Mouse (Mus musculus) inflammation-experienced regulatory T-cells, adult 16 weeks (primary cell): Measurements from ENCODE around the gene Dapk3. TPM values are rescaled to one million over a fixed set of nuclear protein-coding genes. Genes with fewer than 3 reads are reported as not detected.

Source experiments
- polyA plus RNA-seq: library from polyadenylated mRNA; unstranded; fragments of 100-300 nt; shearing (Covaris generic); gene quantifications from one replicate; pipeline ENCODE4 v1.2.1, GENCODE M21; 2017

The Dapk3 gene
- 6.7 TPM for polyA plus RNA-seq

DNA sequence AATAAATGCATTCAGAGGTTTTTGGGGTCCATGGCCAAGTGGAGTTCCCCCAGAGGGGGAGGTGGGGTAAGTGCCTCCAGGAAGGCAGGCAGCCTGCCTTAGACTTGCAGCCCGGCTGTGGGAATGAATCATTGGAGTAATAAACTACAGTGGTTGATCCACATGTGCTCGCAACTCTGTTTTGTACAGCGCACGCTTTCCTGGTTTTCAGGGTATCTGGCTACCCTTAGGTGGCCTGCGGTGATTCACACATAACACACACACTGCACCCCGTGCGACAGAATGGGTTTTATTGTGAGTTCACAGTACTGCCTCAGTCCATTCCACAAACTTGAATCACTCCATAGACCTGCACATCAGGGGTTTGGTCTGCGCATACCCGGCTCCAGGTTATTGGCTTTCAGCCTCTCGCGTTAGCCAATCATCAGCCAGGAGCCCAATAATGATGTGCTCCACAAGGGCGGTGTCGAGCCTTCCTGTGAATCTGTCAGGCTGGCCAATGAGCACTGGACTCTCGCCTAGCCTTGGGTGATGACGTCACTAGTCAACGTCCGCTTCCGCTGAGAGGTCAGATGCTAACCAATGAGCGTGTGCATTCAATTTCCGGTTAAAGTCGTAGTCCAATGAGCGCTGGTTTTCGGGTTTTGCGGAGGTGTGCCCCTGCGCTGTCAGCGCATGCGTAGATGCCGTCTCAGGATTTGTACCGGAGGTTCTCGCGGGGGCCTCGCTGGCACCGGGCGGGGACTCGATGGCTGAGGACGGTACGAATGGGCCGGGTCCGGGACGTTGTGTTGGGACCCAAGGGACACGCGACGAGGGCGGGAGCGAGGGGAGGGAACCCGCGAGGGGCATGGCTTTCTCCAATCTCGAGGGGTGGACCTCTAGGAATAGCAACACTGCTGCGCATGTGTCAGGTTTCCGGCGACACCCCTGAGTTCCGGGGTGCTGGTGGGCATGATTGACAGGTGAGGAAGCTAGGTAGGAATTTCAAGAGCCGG, at the start of gene Dapk3:
Dapk3 (plus strand) TSS at position 670 of the 998 bp plus-strand sequence.

DNA sequence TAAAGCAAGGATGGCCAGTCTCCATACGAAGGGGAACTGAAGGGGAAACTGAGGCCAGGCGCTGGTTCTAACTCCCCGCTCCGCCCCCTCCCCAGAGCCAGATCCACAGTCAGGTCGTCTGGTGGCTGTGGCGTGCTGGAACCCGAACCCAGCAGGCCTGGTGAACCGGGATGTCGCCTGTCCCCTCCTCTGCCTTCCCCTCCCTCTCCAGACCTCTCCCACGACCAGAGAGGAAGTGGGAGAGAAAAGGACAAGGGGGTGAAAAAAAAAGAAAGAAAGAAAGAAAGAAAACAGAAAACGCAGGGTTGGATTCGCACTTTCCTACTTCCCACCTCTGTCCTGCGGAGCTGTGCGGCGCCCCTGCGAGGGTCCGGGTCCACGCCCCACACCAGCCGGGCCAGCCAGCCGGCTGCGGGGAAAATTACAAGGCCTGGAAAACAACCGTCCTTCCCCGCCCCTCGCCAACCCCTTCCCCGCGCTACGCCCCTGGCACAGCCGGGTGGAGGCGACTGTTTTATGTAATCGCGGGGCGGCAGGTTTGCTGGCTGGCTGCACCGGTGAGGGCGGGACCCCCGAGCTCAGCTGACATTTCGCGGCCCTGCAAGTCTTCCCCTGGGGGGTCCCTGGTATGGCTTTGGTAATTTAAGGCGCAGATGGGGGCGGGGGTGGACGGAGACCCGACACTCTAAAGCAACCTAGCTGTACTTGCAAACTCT, 47.7 kb upstream of the Dapk3 start, which contains the start of gene Zbtb7a:
Zbtb7a (plus strand) TSS at position 255 of the 716 bp plus-strand sequence.

DNA sequence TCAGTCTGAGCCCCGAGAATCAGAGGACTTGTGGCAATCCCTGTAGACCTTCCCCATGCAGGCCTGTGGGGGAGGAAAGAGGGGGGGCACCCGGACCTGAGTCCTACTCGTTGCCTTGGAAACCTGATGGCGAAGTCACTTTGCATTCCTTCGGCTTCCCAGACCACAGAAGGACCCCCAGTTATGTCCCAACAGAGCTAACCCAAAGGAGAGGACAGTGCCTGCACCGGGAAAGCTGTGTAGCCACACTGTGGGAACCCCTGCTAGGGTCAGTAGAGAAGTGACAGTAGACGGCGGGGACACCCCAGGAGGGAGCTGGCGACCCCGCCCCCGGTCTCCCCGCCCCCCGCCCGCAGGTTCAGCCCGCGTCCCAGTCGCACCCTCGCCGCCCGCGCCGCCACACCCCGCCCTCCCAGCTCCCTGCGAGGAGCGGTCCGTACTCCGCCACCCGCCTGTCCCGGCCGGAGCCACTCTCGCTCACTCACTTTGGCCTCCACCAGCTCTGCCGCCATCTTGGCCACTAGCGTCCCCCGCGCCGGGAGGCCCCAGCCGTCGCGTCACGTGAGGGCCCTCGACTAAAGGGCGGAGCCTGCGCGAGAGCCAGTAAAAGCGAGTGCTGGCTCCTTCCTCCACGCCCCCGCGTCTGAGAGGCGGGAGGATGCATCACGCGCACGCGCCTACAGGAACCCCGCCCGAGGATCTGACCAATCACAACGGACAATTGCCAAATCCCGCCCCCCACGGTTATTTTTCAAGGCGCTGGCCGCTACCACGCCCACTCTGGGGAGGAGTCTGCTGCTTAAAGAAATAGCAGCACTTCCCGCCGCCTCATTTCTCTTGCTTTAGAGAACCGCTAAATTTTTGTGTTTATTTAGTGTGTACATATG, 15.4 kb upstream of the Dapk3 start, which contains the start of gene Pias4:
Pias4 (minus strand) TSS at position 724 of the 887 bp plus-strand sequence.

DNA sequence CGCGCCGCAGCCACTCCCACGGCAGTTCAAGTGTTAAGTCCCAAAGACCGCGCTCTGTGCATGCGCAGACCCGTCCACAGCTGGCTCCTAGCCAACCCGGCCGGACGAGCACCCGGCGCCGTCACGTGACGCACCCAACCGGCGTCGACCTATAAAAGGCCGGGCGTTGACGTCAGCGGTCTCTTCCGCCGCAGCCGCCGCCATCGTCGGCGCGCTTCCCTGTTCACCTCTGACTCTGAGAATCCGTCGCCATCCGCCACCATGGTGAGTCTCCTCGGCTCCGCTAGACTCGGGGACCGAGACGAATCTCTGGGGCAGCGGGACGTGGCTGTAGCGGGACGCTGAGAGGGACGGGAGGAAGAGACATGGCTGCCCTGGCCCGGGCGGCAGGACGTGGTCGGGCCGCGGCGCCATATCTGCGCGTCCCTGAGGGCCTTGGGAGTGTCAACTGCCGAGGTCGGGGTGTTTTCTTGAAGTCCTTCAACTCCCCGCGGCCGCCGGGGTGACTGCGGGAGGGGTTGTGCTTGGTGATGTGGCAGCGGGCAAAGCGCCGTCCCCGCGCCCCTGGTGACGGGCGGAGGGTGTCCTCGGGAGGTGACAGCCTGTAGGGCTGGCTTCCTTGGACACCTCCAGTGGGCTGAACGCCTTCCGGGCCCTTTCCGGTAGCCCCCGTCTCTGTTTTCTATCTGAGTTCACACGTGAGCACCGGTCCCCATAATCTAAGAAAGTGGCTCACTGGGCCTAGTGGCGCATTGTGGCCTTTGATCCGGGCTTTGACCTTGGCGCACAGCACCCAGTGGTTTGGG, 6.1 kb upstream of the Dapk3 start, which contains the start of gene Eef2:
Eef2 (plus strand) TSS at position 166 of the 806 bp plus-strand sequence.

DNA sequence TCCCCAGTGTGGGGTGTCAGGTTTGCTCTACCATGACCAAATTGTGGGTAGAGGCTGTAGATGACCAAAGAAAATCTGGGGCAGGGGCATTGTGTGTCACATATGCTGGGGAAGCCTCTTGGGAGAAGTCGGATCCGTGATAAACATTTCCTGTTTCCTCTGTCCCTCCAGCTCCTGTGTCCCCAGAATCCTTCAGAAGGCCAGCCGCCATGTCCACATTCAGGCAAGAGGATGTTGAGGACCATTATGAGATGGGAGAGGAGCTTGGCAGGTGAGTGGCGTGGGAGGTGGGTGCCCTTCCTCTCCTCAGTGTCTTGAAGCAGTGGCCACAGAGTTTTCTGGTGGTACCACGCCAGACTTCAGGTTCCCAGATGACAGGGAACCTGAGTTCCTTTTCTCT, 1.0 kb downstream of the Dapk3 start, which contains the start of gene 4930442H23Rik:
4930442H23Rik (minus strand) TSS at position 45 of the 400 bp plus-strand sequence.

DNA sequence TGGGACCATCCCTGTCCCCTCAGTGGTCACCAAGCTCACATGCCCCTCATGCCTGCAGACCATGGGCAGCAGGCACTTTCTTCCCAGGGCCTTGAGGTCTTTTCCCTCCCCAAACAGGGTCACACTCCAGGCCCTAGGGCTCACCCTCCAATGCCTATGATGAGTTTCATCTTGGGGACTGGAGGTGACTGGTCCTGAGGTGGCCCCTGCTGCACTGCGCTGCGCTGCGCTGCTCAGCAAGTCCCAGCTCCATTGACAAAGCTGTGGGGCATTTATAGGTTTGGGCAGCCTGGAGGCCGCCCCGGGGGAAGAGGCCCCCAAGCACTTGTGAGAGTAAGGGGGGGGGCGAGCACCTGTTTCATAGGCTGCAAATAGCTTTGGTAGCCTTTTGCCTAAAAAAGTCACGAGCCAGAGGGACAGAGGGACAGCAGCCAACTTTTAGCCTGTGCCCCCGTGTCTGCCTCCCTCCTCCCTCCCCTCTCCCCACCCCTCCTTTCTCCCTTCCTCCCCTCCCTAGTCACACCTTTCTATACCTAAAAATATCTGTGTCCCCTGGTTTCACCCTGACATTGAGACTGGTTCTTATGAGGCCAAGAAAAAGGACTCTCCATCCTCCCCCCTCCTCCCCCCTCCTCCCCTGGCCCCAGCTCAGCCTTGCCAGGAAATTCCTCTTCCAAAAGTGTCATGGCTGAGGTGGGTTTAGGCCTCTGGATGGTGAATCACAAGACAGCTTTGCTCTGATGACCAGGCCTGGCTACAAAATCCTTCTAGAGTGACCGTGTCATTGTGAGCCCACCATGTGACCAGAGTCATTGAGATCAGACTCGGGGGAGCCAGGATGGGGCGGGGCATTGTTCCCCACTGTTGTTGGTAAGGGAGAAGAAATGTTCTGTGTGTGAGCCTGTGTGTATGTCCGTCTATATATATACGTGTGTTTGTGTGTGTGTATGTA, 19.3 kb downstream of the Dapk3 start, which contains the start of gene Nmrk2:
Nmrk2 (minus strand) TSS at position 245 of the 952 bp plus-strand sequence.

DNA sequence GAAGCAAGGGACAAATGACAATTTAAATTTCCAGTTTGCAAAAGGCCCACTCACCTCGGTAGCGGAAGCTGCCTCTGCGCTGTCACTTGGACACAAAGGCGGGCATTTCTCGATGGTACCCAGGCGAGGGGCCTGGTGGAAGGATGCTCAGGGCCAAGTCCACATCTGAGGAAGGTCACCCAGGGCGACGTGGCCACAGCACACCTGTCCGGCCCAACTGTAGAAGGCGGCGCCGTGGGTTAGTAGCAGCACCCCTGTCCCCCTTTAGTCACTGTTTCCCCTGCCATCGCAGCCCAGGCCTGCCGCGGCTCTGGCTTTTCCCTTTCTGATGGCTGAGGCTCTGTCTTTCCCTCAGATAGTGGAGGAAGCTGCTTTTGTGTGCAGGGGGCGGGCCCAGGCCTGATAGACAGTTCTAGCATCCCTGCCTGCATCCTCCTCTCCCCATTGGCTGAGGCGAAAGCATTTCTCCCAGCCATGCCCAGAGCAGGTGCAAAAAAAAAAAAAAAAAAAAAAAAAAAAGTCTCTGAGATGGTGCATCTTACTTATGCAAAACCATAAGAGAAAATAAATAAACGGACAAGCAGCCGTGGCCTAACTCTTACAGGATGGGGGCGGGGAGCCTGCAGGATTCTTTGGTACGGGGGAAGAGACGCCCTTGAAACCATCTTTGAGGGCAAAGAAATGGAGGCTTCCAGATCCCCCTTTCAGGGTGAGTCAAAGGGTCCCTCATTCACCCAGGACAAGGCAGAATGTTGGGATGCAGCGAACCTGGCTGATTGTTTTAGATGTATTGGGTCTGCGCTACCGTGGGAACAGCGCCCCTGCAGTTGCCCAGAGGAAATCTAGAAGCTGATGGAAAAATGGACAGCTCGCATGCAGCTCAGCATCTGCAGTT, 47.9 kb downstream of the Dapk3 start, which contains the start of gene Atcay:
Atcay (minus strand) TSS at position 396 of the 895 bp plus-strand sequence.

DNA sequence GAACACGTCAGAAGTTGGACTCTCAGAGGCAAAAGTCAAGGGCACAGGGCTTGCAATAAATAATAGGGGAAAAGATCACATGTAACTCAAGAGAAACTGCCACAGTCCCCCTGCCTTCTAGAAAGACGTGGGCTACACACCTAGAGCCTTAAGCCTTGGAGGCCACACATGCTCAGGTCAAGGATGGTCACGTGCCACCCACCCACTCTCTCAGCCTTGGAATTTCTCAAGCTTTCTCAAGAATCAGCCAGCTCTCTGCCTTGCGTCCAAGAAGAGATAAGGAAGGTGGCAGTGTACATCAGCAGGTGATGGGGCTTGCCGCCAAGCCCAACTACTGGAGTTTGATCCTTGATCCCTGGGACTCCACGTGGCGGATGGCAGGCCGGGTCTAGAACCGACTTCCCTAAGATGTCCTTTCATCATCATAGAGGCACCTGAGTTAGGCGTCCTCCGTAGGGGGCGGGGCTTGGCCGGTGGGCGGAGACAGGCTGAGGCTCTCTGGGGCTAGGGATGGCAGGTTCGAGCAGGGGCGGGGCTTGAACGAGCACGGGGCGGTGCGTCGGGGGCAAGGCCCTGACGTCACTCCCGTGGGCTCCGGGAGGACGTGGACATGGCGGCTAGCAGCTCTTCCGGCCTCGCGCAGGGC, 49.9 kb downstream of the Dapk3 start, which contains the start of gene Zfr2:
Zfr2 (plus strand) TSS at position 576 of the 646 bp plus-strand sequence.

Other genes starting within 250 kb of the Dapk3 start
- 0.09 TPM for gene Gng7, start 168.1 kb upstream of the Dapk3 start, polyA plus RNA-seq
- not detected for gene Diras1, start 157.3 kb upstream of the Dapk3 start, polyA plus RNA-seq
- gene Slc39a3, start 145.6 kb upstream of the Dapk3 start, polyA plus RNA-seq, result 20.4 TPM
- gene Sgta, start 122.8 kb upstream of the Dapk3 start, polyA plus RNA-seq, result 124 TPM
- gene Thop1, start 113.0 kb upstream of the Dapk3 start, polyA plus RNA-seq, result 17.8 TPM
- not detected for gene Creb3l3, start 84.1 kb upstream of the Dapk3 start, polyA plus RNA-seq
- 51.7 TPM for gene Map2k2, start 77.1 kb upstream of the Dapk3 start, polyA plus RNA-seq
- gene Zbtb7a, start 47.8 kb upstream of the Dapk3 start, polyA plus RNA-seq, result 43.0 TPM
- 51.7 TPM for gene Pias4, start 15.1 kb upstream of the Dapk3 start, polyA plus RNA-seq
- gene Eef2, start 6.4 kb upstream of the Dapk3 start, polyA plus RNA-seq, result 783 TPM
- gene 4930442H23Rik, start 844 bp downstream of the Dapk3 start, polyA plus RNA-seq, result not detected
- 0.22 TPM for gene Nmrk2, start 19.0 kb downstream of the Dapk3 start, polyA plus RNA-seq
- gene Atcay, start 47.8 kb downstream of the Dapk3 start, polyA plus RNA-seq, result 10.3 TPM
- 5.8 TPM for gene Zfr2, start 50.1 kb downstream of the Dapk3 start, polyA plus RNA-seq
- 166 TPM for gene Matk, start 69.9 kb downstream of the Dapk3 start, polyA plus RNA-seq
- 109 TPM for gene Mrpl54, start 83.9 kb downstream of the Dapk3 start, polyA plus RNA-seq
- gene Apba3, start 84.0 kb downstream of the Dapk3 start, polyA plus RNA-seq, result 68.0 TPM
- 28.8 TPM for gene Tjp3, start 108.6 kb downstream of the Dapk3 start, polyA plus RNA-seq
- gene Pip5k1c, start 110.0 kb downstream of the Dapk3 start, polyA plus RNA-seq, result 52.4 TPM
- gene Cactin, start 138.1 kb downstream of the Dapk3 start, polyA plus RNA-seq, result 39.4 TPM
- gene Tbxa2r, start 145.7 kb downstream of the Dapk3 start, polyA plus RNA-seq, result 67.8 TPM
- gene Gipc3, start 160.3 kb downstream of the Dapk3 start, polyA plus RNA-seq, result 0.16 TPM
- 36.0 TPM for gene Hmg20b, start 167.5 kb downstream of the Dapk3 start, polyA plus RNA-seq
- 1.9 TPM for gene Mfsd12, start 174.5 kb downstream of the Dapk3 start, polyA plus RNA-seq
- gene 4930404N11Rik, start 182.8 kb downstream of the Dapk3 start, polyA plus RNA-seq, result 1.8 TPM
- 27.4 TPM for gene Fzr1, start 195.5 kb downstream of the Dapk3 start, polyA plus RNA-seq
- gene Dohh, start 201.4 kb downstream of the Dapk3 start, polyA plus RNA-seq, result 52.8 TPM
- 6.0 TPM for gene Gm48551, start 201.5 kb downstream of the Dapk3 start, polyA plus RNA-seq
- 1.4 TPM for gene Gm48552, start 206.0 kb downstream of the Dapk3 start, polyA plus RNA-seq
- 7.1 TPM for gene Smim24, start 210.0 kb downstream of the Dapk3 start, polyA plus RNA-seq